Mouse (Mus musculus) thymus, adult 2 months (tissue): Measurements from ENCODE around the gene Cby1. TPM values are rescaled to one million over a fixed set of nuclear protein-coding genes. Genes with fewer than 3 reads are reported as not detected.

Source experiments
- DNase-seq: peaks from one replicate; pipeline ENCODE4 v3.0.0; 2021
- H3K27ac ChIP-seq: fragments of 200-500 bp; 2 replicates; pipeline ENCODE4 v1.5.1; 2012; ENCODE audit warnings: low read length, control low read depth; ENCODE audit not compliant: control insufficient read depth, insufficient read depth
- H3K27me3 ChIP-seq: fragments of 200-500 bp; 2 replicates; pipeline ENCODE4 v1.6.1; 2012; ENCODE audit warnings: mild to moderate bottlenecking, low read length, moderate library complexity, mixed read lengths; ENCODE audit not compliant: control insufficient read depth, insufficient read depth
- H3K36me3 ChIP-seq: fragments of 200-500 bp; 2 replicates; pipeline ENCODE4 v1.6.1; 2012; ENCODE audit warnings: mild to moderate bottlenecking, low read length, moderate library complexity; ENCODE audit not compliant: control insufficient read depth, insufficient read depth
- H3K4me1 ChIP-seq: fragments of 200-500 bp; replicated peaks from 2 replicates; pipeline ENCODE4 v1.6.1; 2012; ENCODE audit warnings: low read length; ENCODE audit not compliant: control insufficient read depth, insufficient read depth
- H3K4me3 ChIP-seq: fragments of 200-500 bp; 2 replicates; pipeline ENCODE4 v1.5.1; 2012; ENCODE audit warnings: mild to moderate bottlenecking, low read length, control low read depth, moderate library complexity; ENCODE audit not compliant: control insufficient read depth, insufficient read depth
- CTCF ChIP-seq: fragments of 200-500 bp; IDR thresholded peaks from 2 replicates; pipeline ENCODE4 v1.5.1; 2012; ENCODE audit warnings: mild to moderate bottlenecking, control low read depth, low read length, moderate library complexity, borderline replicate concordance; ENCODE audit not compliant: control insufficient read depth, poor library complexity, insufficient read depth; ENCODE audit errors: extremely low read depth
- POLR2A ChIP-seq: fragments of 200-500 bp; IDR thresholded peaks from 2 replicates; pipeline ENCODE4 v1.6.1; 2012; ENCODE audit warnings: mild to moderate bottlenecking, low read length, control low read depth, moderate library complexity; ENCODE audit not compliant: control insufficient read depth, poor library complexity, insufficient read depth; ENCODE audit errors: extremely low read depth
- WGBS: fragments of 180-500 bp; shearing (Covaris S2); methylation state at CpG from one replicate; pipeline ENCODE4 v1.1.7; 2018; 5-methylcytosine and 5-hydroxymethylcytosine counted together
- polyA plus RNA-seq: library from polyadenylated mRNA; depleted of rRNA; stranded (reverse); fragments of >200 nt; gene quantifications from 2 replicates; pipeline ENCODE4 v1.2.3, GENCODE M21; 2012

Gene Cby1
- polyA plus RNA-seq, 1 experiment = 17.9 TPM

GRCm38 (mm10) chr15:79677936-79678335 lies 18.9 kb downstream of the Cby1 start:
- DNase-seq = no peak
- 97% methylated on average over 2 of the region's 2 CpGs for WGBS
- peaks cover 31% of the 10 kb centered on the region for H3K36me3 ChIP-seq

GRCm38 (mm10) chr15:79681973-79682372 lies 23.0 kb downstream of the Cby1 start:
- H3K4me1 ChIP-seq = peaks cover 13% of the 10 kb centered on the region

More at GRCm38 (mm10) chr15:79677936-79678335, 18.9 kb downstream of the Cby1 start:
- Histone ChIP-seq H3K27me3 (no peaks in the 10 kb centered on the region), H3K4me1 (no peaks in the 10 kb centered on the region), H3K4me3 (no peak overlapping the region), H3K27ac (no peak overlapping the region)
- no peak for TF ChIP-seq POLR2A
- no peak for TF ChIP-seq CTCF

GRCm38 (mm10) chr15:79683146-79683545 lies 24.1 kb downstream of the Cby1 start:
- 80% methylated on average over 6 of the region's 6 CpGs for WGBS
- no peak for TF ChIP-seq CTCF
- TF ChIP-seq POLR2A = no peak
- Histone ChIP-seq H3K27me3 (no peaks in the 10 kb centered on the region), H3K27ac (no peak overlapping the region), H3K4me3 (no peak overlapping the region), H3K36me3 (no peaks in the 10 kb centered on the region), H3K4me1 (peaks cover 13% of the 10 kb centered on the region)
- no peak for DNase-seq

More at GRCm38 (mm10) chr15:79681973-79682372, 23.0 kb downstream of the Cby1 start:
- Histone ChIP-seq H3K4me3 (no peak overlapping the region), H3K36me3 (no peaks in the 10 kb centered on the region), H3K27me3 (no peaks in the 10 kb centered on the region), H3K27ac (no peak overlapping the region)
- TF ChIP-seq POLR2A (no peak), CTCF (no peak)
- 94% methylated on average over 4 of the region's 4 CpGs for WGBS
- no peak for DNase-seq

- Histone ChIP-seq H3K27me3 (no peaks in the 10 kb centered on the region), H3K36me3 (no peaks in the 10 kb centered on the region), H3K4me3 (no peak overlapping the region), H3K4me1 (peaks cover 13% of the 10 kb centered on the region), H3K27ac (no peak overlapping the region)
- DNase-seq = no peak
- TF ChIP-seq CTCF (no peak), POLR2A (no peak)
- WGBS = 88% methylated on average over 19 of the region's 19 CpGs
These were observed 24.9 kb downstream of the Cby1 start for GRCm38 (mm10) chr15:79683707-79684465.

GRCm38 (mm10) chr15:79684616-79685015 lies 25.6 kb downstream of the Cby1 start:
- Histone ChIP-seq H3K36me3 (no peaks in the 10 kb centered on the region), H3K4me3 (no peak overlapping the region), H3K27me3 (no peaks in the 10 kb centered on the region), H3K27ac (no peak overlapping the region), H3K4me1 (peaks cover 13% of the 10 kb centered on the region)
- DNase-seq = no peak
- no peak for TF ChIP-seq POLR2A
- TF ChIP-seq CTCF = no peak
- 98% methylated on average over 6 of the region's 6 CpGs for WGBS

GRCm38 (mm10) chr15:79685141-79685641 lies 26.2 kb downstream of the Cby1 start:
- WGBS = 23% methylated on average over 6 of the region's 6 CpGs
- no peak overlapping the region for H3K4me3 ChIP-seq
- H3K27ac ChIP-seq = no peak overlapping the region
- peaks cover 16% of the 10 kb centered on the region for H3K4me1 ChIP-seq
- no peak for TF ChIP-seq POLR2A
- no peak for TF ChIP-seq CTCF
- DNase-seq = no peak
- H3K36me3 ChIP-seq = no peaks in the 10 kb centered on the region
- no peaks in the 10 kb centered on the region for H3K27me3 ChIP-seq
